Mouse (Mus musculus) liver, embryonic 14.5 days (tissue): Measurements from ENCODE around the gene Itgb6. TPM values are rescaled to one million over a fixed set of nuclear protein-coding genes. Genes with fewer than 3 reads are reported as not detected.
A peak's percentile ranks its signal among the peaks of the same experiment; 100 is the strongest.

ENCODE experiments used
- ATAC-seq: fragments of 200-750 bp; cut with Nextera tagmentation; 2 replicates; pipeline ENCODE4 v1.8.0; 2017; ENCODE audit warnings: moderate number of reproducible peaks, mild to moderate bottlenecking, moderate library complexity; ENCODE audit not compliant: insufficient read depth
- DNase-seq, 3 experiments: peaks; one replicate each; pipeline ENCODE4 v3.0.0-alpha.2; 2012 to 2013; ENCODE audit warnings: low read depth in 3 of 3, low spot score in 3 of 3
- H3K27ac ChIP-seq: fragments of 300-500 bp; sonication (generic); 2 replicates; pipeline ENCODE4 v1.5.1; 2014; ENCODE audit warnings: moderate library complexity, mild to moderate bottlenecking, control low read depth, inconsistent platforms
- H3K27me3 ChIP-seq: fragments of 300-500 bp; sonication (generic); 2 replicates; pipeline ENCODE4 v1.6.1; 2014; ENCODE audit warnings: mild to moderate bottlenecking, low read length, moderate library complexity; ENCODE audit not compliant: control insufficient read depth, insufficient read depth
- H3K36me3 ChIP-seq: fragments of 300-500 bp; sonication (generic); replicated peaks from 2 replicates; pipeline ENCODE4 v1.6.1; 2014; ENCODE audit warnings: low read depth; ENCODE audit not compliant: control insufficient read depth, insufficient read depth
- H3K4me1 ChIP-seq, 2 experiments: fragments of 200-500 bp in 1 of 2; fragments of 300-500 bp in 1 of 2; sonication (generic) in 1 of 2; replicated peaks; 2 replicates each; pipeline ENCODE4 v1.6.1; 2012 to 2014; ENCODE audit warnings: antibody characterized with exemption in 1 of 2, inconsistent platforms in 1 of 2, low read length in 1 of 2; ENCODE audit not compliant: control insufficient read depth in 2 of 2, insufficient read depth in 2 of 2
- H3K4me2 ChIP-seq: fragments of 300-500 bp; sonication (generic); 2 replicates; pipeline ENCODE4 v1.6.1; 2014; ENCODE audit warnings: low read depth, mild to moderate bottlenecking, control low read depth, moderate library complexity
- H3K4me3 ChIP-seq, 2 experiments: fragments of 200-500 bp in 1 of 2; fragments of 300-500 bp in 1 of 2; sonication (generic) in 1 of 2; 2 replicates each; pipeline ENCODE4 v1.5.1; 2012 to 2014; ENCODE audit warnings: low read depth in 2 of 2, low read length in 2 of 2, mild to moderate bottlenecking in 2 of 2, control low read depth in 1 of 2, inconsistent platforms in 1 of 2, moderate library complexity in 1 of 2; ENCODE audit not compliant: insufficient read depth in 1 of 2
- H3K9ac ChIP-seq: fragments of 300-500 bp; sonication (generic); replicated peaks from 2 replicates; pipeline ENCODE4 v1.6.1; 2014; ENCODE audit warnings: mild to moderate bottlenecking, control low read depth, moderate library complexity
- H3K9me3 ChIP-seq: fragments of 300-500 bp; sonication (generic); 2 replicates; pipeline ENCODE4 v1.6.1; 2016; ENCODE audit warnings: low read length, mixed read lengths; ENCODE audit not compliant: control insufficient read depth
- CTCF ChIP-seq: IDR thresholded peaks from 2 replicates; pipeline ENCODE4 v1.5.1; 2016; ENCODE audit warnings: antibody characterized with exemption, low read depth, control low read depth
- EP300 ChIP-seq: IDR thresholded peaks from 2 replicates; pipeline ENCODE4 v1.6.1; 2016; ENCODE audit warnings: antibody characterized with exemption, low read depth
- WGBS: fragments of 180-500 bp; shearing (Covaris S2); extraction: QIAGEN DNeasy Blood & Tissue Kit; methylation state at CpG from one replicate; pipeline ENCODE4 v1.1.7; 2014; ENCODE audit not compliant: insufficient replicate concordance; 5-methylcytosine and 5-hydroxymethylcytosine counted together
- polyA plus RNA-seq, 2 experiments: library from polyadenylated mRNA; depleted of rRNA in 1 of 2; stranded (reverse) in 1 of 2; unstranded in 1 of 2; fragments of >200 nt; fragmentation: Nextera tagmentation in 1 of 2; extraction: Ambion mirVana in 1 of 2; gene quantifications; 2 replicates each; pipeline versions ENCODE4 v1.2.1 to v1.2.3; 2012 to 2014

Gene Itgb6
- polyA plus RNA-seq, 2 experiments: 0.02 to 0.05 TPM

DNA sequence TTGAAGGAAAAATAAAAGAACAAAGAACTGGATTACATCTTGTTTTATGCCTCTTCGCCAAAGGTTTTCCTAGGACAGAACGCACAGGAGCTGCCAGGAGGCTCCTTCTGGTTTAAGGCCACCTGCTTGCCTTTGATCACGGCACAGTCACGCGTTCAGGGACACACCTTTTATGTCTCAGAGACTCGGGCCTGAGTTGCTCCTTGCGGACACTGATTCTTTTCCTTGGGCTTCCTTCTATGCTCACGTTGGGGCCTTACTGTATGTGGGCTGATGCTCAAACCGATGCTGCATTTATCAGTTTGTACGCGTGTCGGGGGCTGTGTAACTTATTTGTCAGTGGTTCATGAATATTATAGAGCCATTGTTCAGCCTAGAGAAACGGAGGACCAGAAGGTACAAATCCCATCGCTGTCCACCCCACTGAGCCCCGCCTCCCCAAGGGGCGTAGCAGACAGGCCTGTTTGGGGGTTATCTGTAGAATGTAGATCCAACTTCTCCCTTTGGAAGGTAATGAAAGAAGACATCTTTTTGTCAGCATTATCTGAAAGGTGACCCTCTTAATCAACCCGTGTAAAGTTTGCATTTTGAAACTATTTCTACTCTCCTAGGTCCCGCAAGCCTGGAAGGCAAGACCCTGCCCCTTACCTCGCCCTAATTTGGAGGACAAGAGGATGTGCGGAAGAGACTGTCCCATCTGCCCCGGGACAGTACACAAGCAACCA, 170.1 kb downstream of the Itgb6 start:
- no peak for DNase-seq

GRCm38 (mm10) chr2:60551673-60552072, 170.8 kb downstream of the Itgb6 start:
- Histone ChIP-seq H3K9me3 (no peaks in the 10 kb centered on the region), H3K4me2 (no peak overlapping the region), H3K4me1 (no peaks in the 10 kb centered on the region), H3K9ac (no peak overlapping the region), H3K27ac (no peak overlapping the region), H3K36me3 (no peaks in the 10 kb centered on the region), H3K4me3 (no peak overlapping the region), H3K27me3 (no peaks in the 10 kb centered on the region)
- 46% methylated on average over 2 of the region's 2 CpGs for WGBS
- DNase-seq: no peak
- no peak for ATAC-seq
- TF ChIP-seq EP300: no peak
- no peak for TF ChIP-seq CTCF

More for the DNA sequence above, 170.1 kb downstream of the Itgb6 start:
- H3K4me3 ChIP-seq: peak overlapping the region in 1 of 2 experiments; percentile 38; a peak in 2 of 4 replicates
- no peak overlapping the region for H3K9ac ChIP-seq
- peak overlapping the region; percentile 65 for H3K4me2 ChIP-seq
- no peak overlapping the region for H3K27ac ChIP-seq
- H3K9me3 ChIP-seq: no peaks in the 10 kb centered on the region
- no peak for ATAC-seq
- no peaks in the 10 kb centered on the region for H3K27me3 ChIP-seq
- no peaks in the 10 kb centered on the region for H3K4me1 ChIP-seq
- TF ChIP-seq EP300 (no peak), CTCF (no peak)
- no peaks in the 10 kb centered on the region for H3K36me3 ChIP-seq
- 38% methylated on average over 21 of the region's 21 CpGs for WGBS

GRCm38 (mm10) chr2:60550521-60550920, 171.9 kb downstream of the Itgb6 start:
- no peaks in the 10 kb centered on the region for H3K27me3 ChIP-seq
- H3K4me2 ChIP-seq: no peak overlapping the region
- DNase-seq: no peak
- ATAC-seq: no peak
- no peak overlapping the region for H3K4me3 ChIP-seq
- H3K4me1 ChIP-seq: no peaks in the 10 kb centered on the region
- H3K36me3 ChIP-seq: no peaks in the 10 kb centered on the region
- no peak for TF ChIP-seq CTCF
- TF ChIP-seq EP300: no peak
- H3K9me3 ChIP-seq: no peaks in the 10 kb centered on the region
- H3K9ac ChIP-seq: no peak overlapping the region
- 70% methylated on average over 8 of the region's 8 CpGs for WGBS
- H3K27ac ChIP-seq: no peak overlapping the region

- DNase-seq (no peak), ATAC-seq (no peak)
- 70% methylated on average over 2 of the region's 2 CpGs for WGBS
- no peak overlapping the region for H3K9ac ChIP-seq
- H3K27me3 ChIP-seq: no peaks in the 10 kb centered on the region
- H3K9me3 ChIP-seq: no peaks in the 10 kb centered on the region
- H3K27ac ChIP-seq: no peak overlapping the region
- no peaks in the 10 kb centered on the region for H3K4me1 ChIP-seq
- H3K36me3 ChIP-seq: no peaks in the 10 kb centered on the region
- TF ChIP-seq EP300: no peak
- no peak for TF ChIP-seq CTCF
- H3K4me2 ChIP-seq: no peak overlapping the region
- no peak overlapping the region for H3K4me3 ChIP-seq
These were observed 172.6 kb downstream of the Itgb6 start for GRCm38 (mm10) chr2:60549851-60550250.

Other genes starting within 250 kb of the Itgb6 start
- 0.09 and 0.19 TPM in 2 replicates for gene Pla2r1, start 169.3 kb downstream of the Itgb6 start, polyA plus RNA-seq (2012; rRNA removed)
- gene Pla2r1, start 169.3 kb downstream of the Itgb6 start, polyA plus RNA-seq (2014; fragmentation: Nextera tagmentation; extraction: Ambion mirVana): 0.11 and 0.17 TPM in 2 replicates
- 16.8 and 17.5 TPM in 2 replicates for gene Rbms1, start 240.5 kb upstream of the Itgb6 start, polyA plus RNA-seq (2012; rRNA removed)
- gene Rbms1, start 240.5 kb upstream of the Itgb6 start, polyA plus RNA-seq (2014; fragmentation: Nextera tagmentation; extraction: Ambion mirVana): 31.8 and 39.9 TPM in 2 replicates